Mouse (Mus musculus) lung, postnatal 0 days (tissue): ENCODE measurements around the gene Dcx.

Experiments used
- CTCF ChIP-seq: IDR thresholded peaks from 2 replicates; pipeline ENCODE4 v1.5.1; 2016; ENCODE audit warnings: antibody characterized with exemption, mild to moderate bottlenecking
- EP300 ChIP-seq: IDR thresholded peaks from 2 replicates; pipeline ENCODE4 v1.6.1; 2016; ENCODE audit warnings: antibody characterized with exemption, mild to moderate bottlenecking, control low read depth

DNA sequence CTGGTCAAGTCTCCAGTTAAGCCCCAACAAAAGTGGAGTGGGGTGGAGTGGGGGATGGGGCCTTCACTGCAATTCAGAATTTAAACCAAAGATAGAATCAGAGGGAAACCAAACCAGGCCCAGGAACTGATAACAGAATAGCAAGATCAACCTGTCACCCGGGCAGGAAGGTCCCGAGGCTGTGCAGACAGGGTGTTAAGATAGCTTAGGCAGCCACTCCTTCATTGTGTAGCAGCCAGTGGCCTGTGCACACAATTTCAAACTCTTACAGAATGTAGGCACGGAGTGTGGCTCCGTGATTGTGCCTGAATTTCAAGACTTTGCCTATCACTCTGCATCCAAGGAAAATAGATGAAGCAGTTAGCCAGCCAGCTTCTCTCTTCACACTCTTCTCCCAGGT, 106.6 kb downstream of the Dcx start:
- no peak for TF ChIP-seq CTCF
- TF ChIP-seq EP300, result no peak
